In the genomic region with DNA sequence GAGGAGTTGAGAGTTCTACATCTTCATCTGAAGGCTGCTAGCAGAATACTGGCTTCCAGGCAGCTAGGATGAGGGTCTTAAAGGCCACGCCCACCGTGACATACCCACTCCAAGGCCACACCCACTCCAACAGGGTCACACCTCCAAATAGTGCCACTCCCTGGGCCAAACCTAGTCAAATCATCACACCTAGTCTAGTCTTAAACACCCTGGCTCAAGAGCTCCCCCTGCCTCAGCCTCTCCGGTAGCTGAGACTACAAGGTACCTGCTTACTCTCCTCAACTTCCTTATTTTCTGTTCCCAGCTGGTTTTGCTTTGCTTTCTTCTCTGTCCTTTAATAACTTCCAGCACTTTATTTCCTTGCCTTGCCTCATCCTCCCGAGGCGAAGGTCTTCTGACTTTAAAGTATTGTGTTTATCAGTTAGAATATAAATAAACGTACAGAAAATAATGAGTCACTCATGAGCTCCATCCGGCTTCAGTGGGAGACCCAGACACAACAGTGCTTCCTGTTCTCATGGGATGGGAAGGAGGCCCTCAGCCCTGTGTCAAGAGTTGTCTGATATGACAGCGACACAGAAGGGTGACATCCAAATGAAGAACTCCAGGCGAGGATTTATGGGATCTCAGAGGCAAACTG, we compare ENCODE assay signal across 8 mouse cellular contexts. TPM values are rescaled to one million over a fixed set of nuclear protein-coding genes. Genes with fewer than 3 reads are reported as not detected.
DNase-seq lines count a peak whose midpoint lies in the region; ATAC-seq and TF ChIP-seq lines count a peak whose summit lies in the region.

No protein-coding gene starts in this region.

- H3K9me3 ChIP-seq in kidney, postnatal 0 days (replicated peaks; ENCODE audit: low read length), result no peaks in the 10 kb centered on the region

- H3K4me3 ChIP-seq in kidney, postnatal 0 days (replicated peaks; ENCODE audit: low read depth, low read length), result no peak overlapping the region

- H3K36me3 ChIP-seq in kidney, postnatal 0 days (ENCODE audit: insufficient read depth, low read length), result no peaks in the 10 kb centered on the region

- WGBS in kidney, postnatal 0 days, result 68% methylated on average over 9 of the region's 9 CpGs

- peak; percentile 43 for TF ChIP-seq CTCF in kidney, postnatal 0 days (IDR thresholded peaks at IDR 0.05; ENCODE audit: low read depth)

- no peaks in the 10 kb centered on the region for H3K27me3 ChIP-seq in kidney, postnatal 0 days (ENCODE audit: insufficient read depth, low read length)

- no peak overlapping the region for H3K4me2 ChIP-seq in kidney, postnatal 0 days (ENCODE audit: low read length)

- no peak for DNase-seq in kidney, postnatal 0 days (ENCODE audit: low spot score)
- no peak for DNase-seq in kidney, postnatal 14 days
- DNase-seq in T-cell, adult 2 months (ENCODE audit: low spot score), result peak; percentile 80
- peak; percentile 61 for DNase-seq in lung, postnatal 14 days
- DNase-seq in thymus, postnatal 14 days, result peak; percentile 88
- DNase-seq in right cerebral cortex, adult 18-20 months, result no peak
- DNase-seq in gastrocnemius, adult 8-10 months (ENCODE audit: low spot score in 2 of 2), result no peak

- no peak for ATAC-seq in kidney, postnatal 0 days (replicated peaks; ENCODE audit: low FRiP score, low read depth)
- peak; percentile 75 to 76 for ATAC-seq in hematopoietic stem cell, adult 5-6 weeks (replicated peaks in 1 of 2; ENCODE audit: insufficient read depth in 1 of 2, low FRiP score in 2 of 2, low TSS enrichment in 1 of 2, low read depth in 1 of 2, poor library complexity in 2 of 2, severe bottlenecking in 2 of 2)

- H3K4me1 ChIP-seq in kidney, postnatal 0 days (replicated peaks; ENCODE audit: insufficient read depth, low read length), result no peaks in the 10 kb centered on the region

- no peak overlapping the region for H3K27ac ChIP-seq in kidney, postnatal 0 days

- no peak overlapping the region for H3K9ac ChIP-seq in kidney, postnatal 0 days (ENCODE audit: low read depth, low read length)

RNA-seq across cellular contexts. Expression of a gene that starts 22.4 kb away (rescaled TPM):
- polyA plus RNA-seq in kidney, postnatal 0 days (2015; fragmentation: Nextera tagmentation; extraction: Ambion mirVana), result 23.8 and 24.6 TPM in 2 replicates
- total RNA-seq in hematopoietic stem cell, adult 5-6 weeks (2017), result 16.9 and 26.5 TPM in 2 replicates
- total RNA-seq in gastrocnemius, adult 8-10 months (2022), result 100 to 1,000 TPM; 127 to 151 (median 139) TPM

RNA-seq across cellular contexts. Expression of a gene that starts 30.5 kb away (rescaled TPM):
- polyA plus RNA-seq in kidney, postnatal 0 days (2015; fragmentation: Nextera tagmentation; extraction: Ambion mirVana), result 58.0 and 60.1 TPM in 2 replicates
- 5.4 and 11.3 TPM in 2 replicates for total RNA-seq in hematopoietic stem cell, adult 5-6 weeks (2017)
- 10 to 100 TPM; 18.1 to 74.5 (median 34.4) TPM for total RNA-seq in gastrocnemius, adult 8-10 months (2022)

Comparison
In these comparisons a context has a peak if more than half of its experiments do, and no peak if none do; other contexts are left out.
1. DNase-seq: peak in T-cell, adult 2 months (single experiment), lung, postnatal 14 days (single experiment) and thymus, postnatal 14 days (single experiment); none in kidney, postnatal 0 days (single experiment), kidney, postnatal 14 days (single experiment), right cerebral cortex, adult 18-20 months (single experiment) and gastrocnemius, adult 8-10 months (0 of 2).